Mouse (Mus musculus) mature B cell (primary cell): Measurements from ENCODE around the gene Ffar1.
"Not testable (repeated sequence)": the region's sequence is repeated elsewhere in the genome, so short reads cannot be mapped to it uniquely, and the experiment has no call there.

Experiments
- in situ Hi-C: fragments of 300-500 bp; cut with MboI; formaldehyde crosslinking; loops from 2 replicates; pipeline ENCODE4 v1.14.3; 2019

Ffar1 gene

GRCm38 (mm10) chr7:30847934-30848333, 13.4 kb downstream of the Ffar1 start:
- in situ Hi-C loops: no loop called here

DNA sequence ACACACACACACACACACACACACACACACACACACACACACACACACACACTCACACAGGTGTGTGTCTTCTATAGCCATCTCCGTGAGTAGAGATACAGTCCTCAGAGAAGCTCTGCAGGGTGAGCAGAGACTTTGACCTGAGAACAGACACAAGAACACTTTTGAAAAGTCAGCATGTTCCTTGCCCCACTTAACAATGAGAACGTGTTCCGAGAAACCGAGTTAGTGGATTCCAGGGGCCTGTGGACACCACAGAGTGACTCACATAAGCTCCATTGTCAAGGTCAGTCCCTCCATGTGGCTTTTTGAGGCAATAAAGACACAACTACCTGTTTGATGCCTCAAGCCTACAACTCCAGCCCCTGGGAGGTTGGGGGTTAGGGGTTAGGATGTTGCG, 14.0 kb downstream of the Ffar1 start:
- in situ Hi-C loops: no loop called here

- in situ Hi-C loops: no loop called here
Measured at GRCm38 (mm10) chr7:30846505-30847053, 14.8 kb downstream of the Ffar1 start.

- in situ Hi-C loops: no loop called here
Measured at GRCm38 (mm10) chr7:30844676-30845297, 16.6 kb downstream of the Ffar1 start.

- in situ Hi-C loops: no loop called here
Measured at GRCm38 (mm10) chr7:30842092-30842491, 19.3 kb downstream of the Ffar1 start.

GRCm38 (mm10) chr7:30841379-30841778, 20.0 kb downstream of the Ffar1 start:
- in situ Hi-C loops: no loop called here

DNA sequence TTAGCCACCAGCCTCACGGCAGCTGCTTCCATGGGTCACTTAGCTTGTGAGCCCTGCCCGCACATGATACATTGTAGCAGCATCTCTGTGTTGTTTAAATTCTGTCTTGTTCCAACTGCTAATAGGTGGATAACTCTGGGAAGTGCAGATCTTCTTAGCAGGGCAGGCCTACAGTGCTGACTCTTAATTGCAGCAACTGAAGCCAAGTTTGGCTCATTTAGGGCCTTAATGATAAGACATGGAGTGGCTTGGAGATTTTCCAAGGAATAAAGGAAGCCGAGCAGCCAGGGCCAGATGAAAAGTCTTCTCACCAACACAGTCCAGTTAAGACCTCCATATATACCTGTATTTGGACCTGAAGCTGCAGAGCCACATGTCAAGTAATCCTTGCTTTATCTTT, 21.1 kb downstream of the Ffar1 start:
- in situ Hi-C loops: no loop called here

- in situ Hi-C loops: no loop called here
Measured at GRCm38 (mm10) chr7:30837277-30837676, 24.1 kb downstream of the Ffar1 start.

GRCm38 (mm10) chr7:30832684-30833083, 28.7 kb downstream of the Ffar1 start:
- in situ Hi-C loops: not testable (repeated sequence)

- in situ Hi-C loops: no loop called here
Measured at GRCm38 (mm10) chr7:30832261-30832660, 29.1 kb downstream of the Ffar1 start.

- in situ Hi-C loops: no loop called here
Measured at GRCm38 (mm10) chr7:30829428-30829827, 31.9 kb downstream of the Ffar1 start.

DNA sequence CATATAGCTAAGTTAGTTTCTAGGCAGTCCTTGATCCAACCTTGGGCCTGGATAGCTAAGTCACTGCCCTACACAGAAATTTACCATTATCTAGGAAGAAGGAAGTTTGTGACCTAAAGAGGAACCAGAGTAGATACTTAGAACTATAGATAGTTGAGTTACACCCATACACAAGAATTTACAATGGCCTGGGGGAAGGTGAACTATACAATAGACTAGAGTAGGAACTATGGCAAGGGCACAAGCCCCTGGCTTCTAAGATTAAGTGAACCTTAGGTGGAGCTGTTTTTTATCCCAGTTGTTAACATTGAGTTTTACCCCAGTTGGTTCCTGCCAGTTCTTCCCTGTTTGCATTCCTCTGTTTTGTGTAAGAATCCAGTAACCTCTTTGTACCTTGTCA, 32.5 kb downstream of the Ffar1 start:
- in situ Hi-C loops: not testable (repeated sequence)

DNA sequence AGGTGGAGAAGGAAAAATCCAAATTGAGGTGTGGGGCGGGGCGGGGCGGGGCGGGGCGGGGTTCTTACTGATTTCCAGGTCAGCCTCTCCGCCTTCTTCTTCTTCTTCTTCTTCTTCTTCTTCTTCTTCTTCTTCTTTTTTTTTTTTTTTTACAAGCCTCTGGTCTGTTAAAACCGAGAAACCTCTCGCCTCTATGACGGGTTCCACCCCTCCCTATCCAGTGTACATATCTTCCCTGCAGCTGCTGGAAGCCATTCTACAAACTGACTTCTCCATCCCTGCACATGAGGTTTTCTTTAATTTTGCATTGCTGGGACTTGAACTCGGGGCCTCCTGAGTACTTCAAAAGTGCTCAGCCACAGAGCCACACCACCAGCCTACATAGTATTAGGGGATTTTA, 34.7 kb downstream of the Ffar1 start:
- in situ Hi-C loops: no loop called here

GRCm38 (mm10) chr7:30824306-30824705, 37.1 kb downstream of the Ffar1 start:
- in situ Hi-C loops: no loop called here

GRCm38 (mm10) chr7:30823675-30824074, 37.7 kb downstream of the Ffar1 start, which contains the start of gene Ffar2:
TSS of gene Ffar2 (minus strand) at chr7:30823775.
- in situ Hi-C loops: no loop called here

DNA sequence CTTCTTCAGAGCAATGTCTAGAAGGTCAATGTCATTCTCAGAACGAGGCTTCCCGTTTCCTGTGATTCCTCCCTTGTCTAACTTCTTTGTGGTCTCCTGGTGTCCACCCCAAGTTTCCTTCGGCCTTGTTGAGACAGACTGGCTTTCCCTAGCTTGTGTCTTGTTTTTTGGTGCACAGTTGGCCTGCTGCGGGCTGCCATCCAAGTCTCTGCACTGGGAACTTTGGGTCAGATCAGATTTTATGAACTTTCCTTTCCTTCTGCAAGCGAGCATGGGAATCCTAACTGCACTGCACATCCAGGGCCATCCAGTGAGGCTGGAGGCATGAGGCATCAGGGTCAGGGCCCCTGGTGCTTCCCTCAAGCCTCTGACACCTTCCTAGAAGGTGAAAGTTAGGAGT, 39.8 kb downstream of the Ffar1 start:
- in situ Hi-C loops: no loop called here

DNA sequence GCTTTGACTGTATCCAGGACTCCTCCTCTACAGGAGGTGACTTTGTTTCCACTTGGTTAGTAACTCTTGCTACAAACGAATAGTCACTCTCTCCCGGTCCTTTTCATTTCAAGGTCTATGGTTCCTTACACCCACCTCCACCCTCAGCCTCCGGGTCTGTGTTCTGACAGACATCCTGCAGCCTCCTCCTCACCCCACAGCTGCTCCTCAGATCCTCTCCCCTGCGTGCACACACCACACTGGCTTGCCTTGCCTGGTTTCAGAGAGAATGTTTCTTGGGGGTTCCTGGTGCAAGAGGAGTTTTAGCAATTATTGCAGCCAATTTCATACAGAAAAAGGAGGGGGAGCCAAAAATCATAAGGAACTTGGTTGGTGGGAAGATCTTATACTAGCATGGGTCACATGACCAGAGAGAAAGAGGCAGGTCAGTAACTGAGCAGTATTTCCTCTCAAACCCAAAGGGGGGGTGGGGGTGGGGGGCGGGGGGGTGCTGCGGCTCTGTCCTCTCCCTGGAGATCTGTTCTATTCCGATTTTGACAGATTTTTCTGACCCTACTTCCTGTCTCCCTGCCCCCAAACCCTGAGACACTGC, 40.4 kb downstream of the Ffar1 start:
- in situ Hi-C loops: no loop called here

DNA sequence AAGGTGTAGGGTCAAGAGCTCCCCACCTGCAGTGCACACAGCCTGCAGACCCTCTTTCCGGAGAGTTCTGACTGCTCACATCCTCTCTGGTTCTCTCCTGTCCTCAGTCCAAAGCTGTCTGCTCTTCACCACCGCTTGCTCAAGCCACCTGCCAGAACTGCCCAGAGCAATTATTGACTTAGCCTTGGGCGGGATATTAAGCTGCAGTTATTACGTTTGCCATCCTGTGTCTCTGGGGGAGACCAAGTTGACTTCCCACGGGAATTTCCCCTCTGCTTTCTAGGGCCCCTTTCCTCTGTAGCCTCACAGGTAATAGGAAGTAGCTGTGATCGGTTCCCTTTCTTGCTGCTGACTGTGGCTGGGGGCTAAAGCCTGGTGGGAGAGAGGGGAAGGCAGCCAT, 41.2 kb downstream of the Ffar1 start:
- in situ Hi-C loops: no loop called here

- in situ Hi-C loops: no loop called here
Measured at GRCm38 (mm10) chr7:30812291-30812807, 49.0 kb downstream of the Ffar1 start.

DNA sequence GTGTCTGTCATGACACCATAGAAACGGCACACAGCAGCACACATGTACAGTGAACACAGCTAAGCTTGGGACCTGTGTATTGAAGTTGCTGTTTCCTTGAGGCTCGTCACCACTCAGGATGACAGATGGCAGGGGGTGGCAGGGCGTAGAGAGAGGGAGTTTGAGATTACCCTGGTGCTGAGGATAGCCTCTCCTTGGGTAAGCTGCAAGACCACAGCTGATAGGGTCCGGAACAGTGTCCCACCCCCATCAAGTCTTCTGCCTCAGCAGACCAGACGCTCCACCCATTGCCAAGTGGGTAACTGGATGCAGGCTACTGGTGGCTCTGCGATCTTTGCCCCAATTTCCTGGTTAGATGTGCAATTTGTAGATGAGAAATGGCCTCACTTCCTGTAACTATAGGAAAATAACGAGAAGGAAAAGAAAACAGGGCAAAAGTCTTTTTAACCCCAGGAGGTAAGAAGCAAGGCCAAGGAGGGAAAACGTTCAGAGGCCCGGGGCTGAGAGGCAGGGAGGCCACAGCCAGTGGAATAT, 49.5 kb downstream of the Ffar1 start:
- in situ Hi-C loops: no loop called here

GRCm38 (mm10) chr7:30810319-30810718, 51.0 kb downstream of the Ffar1 start:
- in situ Hi-C loops: no loop called here
